Mouse (Mus musculus): ENCODE measurements around the gene Lmcd1. TPM values are rescaled to one million over a fixed set of nuclear protein-coding genes. Genes with fewer than 3 reads are reported as not detected.

Gene Lmcd1
- polyA plus RNA-seq, 1 experiment from 2014 or later, result 11.7 TPM

GRCm38 (mm10) chr6:112300146-112300545 lies 26.6 kb downstream of the Lmcd1 start:
- H3K4me1 ChIP-seq (ENCODE audit: control insufficient read depth, insufficient read depth, low read length), result no peaks in the 10 kb centered on the region
- no peaks in the 10 kb centered on the region for H3K36me3 ChIP-seq (ENCODE audit: control insufficient read depth, insufficient read depth, low read length)
- no peak overlapping the region for H3K9ac ChIP-seq (replicated peaks; ENCODE audit: low read depth, low read length)
- no peak overlapping the region for H3K27ac ChIP-seq (ENCODE audit: low read depth, low read length)
- H3K27me3 ChIP-seq (ENCODE audit: control insufficient read depth, insufficient read depth, low read length), result no peaks in the 10 kb centered on the region
- H3K9me3 ChIP-seq (ENCODE audit: control insufficient read depth, low read length), result no peaks in the 10 kb centered on the region
- H3K4me3 ChIP-seq (ENCODE audit: low read depth, low read length), result no peak overlapping the region
- 87% methylated on average over 7 of the region's 7 CpGs for WGBS
- H3K4me2 ChIP-seq (ENCODE audit: low read depth, low read length), result no peak overlapping the region
- no peak for ATAC-seq (ENCODE audit: low read depth)

- Histone ChIP-seq H3K9me3 (ENCODE audit: control insufficient read depth, low read length) (no peaks in the 10 kb centered on the region), H3K27me3 (ENCODE audit: control insufficient read depth, insufficient read depth, low read length) (no peaks in the 10 kb centered on the region), H3K9ac (replicated peaks; ENCODE audit: low read depth, low read length) (no peak overlapping the region), H3K36me3 (ENCODE audit: control insufficient read depth, insufficient read depth, low read length) (no peaks in the 10 kb centered on the region), H3K4me1 (ENCODE audit: control insufficient read depth, insufficient read depth, low read length) (no peaks in the 10 kb centered on the region), H3K4me3 (ENCODE audit: low read depth, low read length) (no peak overlapping the region), H3K4me2 (ENCODE audit: low read depth, low read length) (no peak overlapping the region), H3K27ac (ENCODE audit: low read depth, low read length) (no peak overlapping the region)
- ATAC-seq (ENCODE audit: low read depth), result no peak
- WGBS, result 97% methylated on average over 1 of the region's 1 CpGs
These were observed 27.1 kb downstream of the Lmcd1 start for GRCm38 (mm10) chr6:112300633-112301032.

GRCm38 (mm10) chr6:112302248-112302647 lies 28.7 kb downstream of the Lmcd1 start:
- no peaks in the 10 kb centered on the region for H3K4me1 ChIP-seq (ENCODE audit: control insufficient read depth, insufficient read depth, low read length)
- no peak overlapping the region for H3K4me2 ChIP-seq (ENCODE audit: low read depth, low read length)
- WGBS, result 75% methylated on average over 7 of the region's 7 CpGs
- H3K27ac ChIP-seq (ENCODE audit: low read depth, low read length), result no peak overlapping the region
- H3K36me3 ChIP-seq (ENCODE audit: control insufficient read depth, insufficient read depth, low read length), result no peaks in the 10 kb centered on the region
- H3K9me3 ChIP-seq (ENCODE audit: control insufficient read depth, low read length), result no peaks in the 10 kb centered on the region
- H3K4me3 ChIP-seq (ENCODE audit: low read depth, low read length), result no peak overlapping the region
- H3K9ac ChIP-seq (replicated peaks; ENCODE audit: low read depth, low read length), result no peak overlapping the region
- no peaks in the 10 kb centered on the region for H3K27me3 ChIP-seq (ENCODE audit: control insufficient read depth, insufficient read depth, low read length)
- ATAC-seq (ENCODE audit: low read depth), result no peak

- ATAC-seq (ENCODE audit: low read depth), result no peak
- no peaks in the 10 kb centered on the region for H3K27me3 ChIP-seq (ENCODE audit: control insufficient read depth, insufficient read depth, low read length)
- H3K4me3 ChIP-seq (ENCODE audit: low read depth, low read length), result no peak overlapping the region
- no peaks in the 10 kb centered on the region for H3K9me3 ChIP-seq (ENCODE audit: control insufficient read depth, low read length)
- no peak overlapping the region for H3K27ac ChIP-seq (ENCODE audit: low read depth, low read length)
- no peaks in the 10 kb centered on the region for H3K4me1 ChIP-seq (ENCODE audit: control insufficient read depth, insufficient read depth, low read length)
- no peak overlapping the region for H3K9ac ChIP-seq (replicated peaks; ENCODE audit: low read depth, low read length)
- 84% methylated on average over 9 of the region's 9 CpGs for WGBS
- no peaks in the 10 kb centered on the region for H3K36me3 ChIP-seq (ENCODE audit: control insufficient read depth, insufficient read depth, low read length)
- H3K4me2 ChIP-seq (ENCODE audit: low read depth, low read length), result no peak overlapping the region
These were observed 29.3 kb downstream of the Lmcd1 start for GRCm38 (mm10) chr6:112302814-112303383.

- no peak overlapping the region for H3K4me3 ChIP-seq (ENCODE audit: low read depth, low read length)
- no peak overlapping the region for H3K27ac ChIP-seq (ENCODE audit: low read depth, low read length)
- H3K9me3 ChIP-seq (ENCODE audit: control insufficient read depth, low read length), result no peaks in the 10 kb centered on the region
- H3K27me3 ChIP-seq (ENCODE audit: control insufficient read depth, insufficient read depth, low read length), result no peaks in the 10 kb centered on the region
- ATAC-seq (ENCODE audit: low read depth), result no peak
- H3K36me3 ChIP-seq (ENCODE audit: control insufficient read depth, insufficient read depth, low read length), result no peaks in the 10 kb centered on the region
- no peak overlapping the region for H3K4me2 ChIP-seq (ENCODE audit: low read depth, low read length)
- H3K4me1 ChIP-seq (ENCODE audit: control insufficient read depth, insufficient read depth, low read length), result no peaks in the 10 kb centered on the region
- no peak overlapping the region for H3K9ac ChIP-seq (replicated peaks; ENCODE audit: low read depth, low read length)
- WGBS, result 67% methylated on average over 8 of the region's 8 CpGs
These were observed 31.2 kb downstream of the Lmcd1 start for GRCm38 (mm10) chr6:112304751-112305150.

- Histone ChIP-seq H3K4me3 (ENCODE audit: low read depth, low read length) (no peak overlapping the region), H3K4me2 (ENCODE audit: low read depth, low read length) (no peak overlapping the region), H3K36me3 (ENCODE audit: control insufficient read depth, insufficient read depth, low read length) (no peaks in the 10 kb centered on the region), H3K9me3 (ENCODE audit: control insufficient read depth, low read length) (no peaks in the 10 kb centered on the region), H3K9ac (replicated peaks; ENCODE audit: low read depth, low read length) (no peak overlapping the region), H3K27me3 (ENCODE audit: control insufficient read depth, insufficient read depth, low read length) (no peaks in the 10 kb centered on the region), H3K27ac (ENCODE audit: low read depth, low read length) (no peak overlapping the region), H3K4me1 (ENCODE audit: control insufficient read depth, insufficient read depth, low read length) (no peaks in the 10 kb centered on the region)
- ATAC-seq (ENCODE audit: low read depth), result no peak
- WGBS, result 54% methylated on average over 6 of the region's 6 CpGs
These were observed 35.9 kb downstream of the Lmcd1 start for GRCm38 (mm10) chr6:112309330-112309938.

- Histone ChIP-seq H3K9me3 (ENCODE audit: control insufficient read depth, low read length) (no peaks in the 10 kb centered on the region), H3K9ac (replicated peaks; ENCODE audit: low read depth, low read length) (no peak overlapping the region), H3K4me2 (ENCODE audit: low read depth, low read length) (no peak overlapping the region), H3K36me3 (ENCODE audit: control insufficient read depth, insufficient read depth, low read length) (no peaks in the 10 kb centered on the region), H3K27me3 (ENCODE audit: control insufficient read depth, insufficient read depth, low read length) (no peaks in the 10 kb centered on the region), H3K4me3 (ENCODE audit: low read depth, low read length) (no peak overlapping the region), H3K27ac (ENCODE audit: low read depth, low read length) (no peak overlapping the region), H3K4me1 (ENCODE audit: control insufficient read depth, insufficient read depth, low read length) (no peaks in the 10 kb centered on the region)
- 13% methylated on average over 4 of the region's 4 CpGs for WGBS
- ATAC-seq (ENCODE audit: low read depth), result peak; percentile 66; the same call in 1 of the 2 replicates
These were observed 37.8 kb downstream of the Lmcd1 start for GRCm38 (mm10) chr6:112311385-112311784.

GRCm38 (mm10) chr6:112319449-112319848 lies 45.9 kb downstream of the Lmcd1 start:
- no peak for ATAC-seq (ENCODE audit: low read depth)
- H3K4me1 ChIP-seq (ENCODE audit: control insufficient read depth, insufficient read depth, low read length), result no peaks in the 10 kb centered on the region
- H3K9ac ChIP-seq (replicated peaks; ENCODE audit: low read depth, low read length), result no peak overlapping the region
- H3K9me3 ChIP-seq (ENCODE audit: control insufficient read depth, low read length), result no peaks in the 10 kb centered on the region
- H3K4me3 ChIP-seq (ENCODE audit: low read depth, low read length), result no peak overlapping the region
- no peak overlapping the region for H3K4me2 ChIP-seq (ENCODE audit: low read depth, low read length)
- no peaks in the 10 kb centered on the region for H3K36me3 ChIP-seq (ENCODE audit: control insufficient read depth, insufficient read depth, low read length)
- no peaks in the 10 kb centered on the region for H3K27me3 ChIP-seq (ENCODE audit: control insufficient read depth, insufficient read depth, low read length)
- 93% methylated on average over 4 of the region's 4 CpGs for WGBS
- H3K27ac ChIP-seq (ENCODE audit: low read depth, low read length), result no peak overlapping the region

GRCm38 (mm10) chr6:112320679-112321078 lies 47.1 kb downstream of the Lmcd1 start:
- no peaks in the 10 kb centered on the region for H3K4me1 ChIP-seq (ENCODE audit: control insufficient read depth, insufficient read depth, low read length)
- H3K9me3 ChIP-seq (ENCODE audit: control insufficient read depth, low read length), result no peaks in the 10 kb centered on the region
- H3K36me3 ChIP-seq (ENCODE audit: control insufficient read depth, insufficient read depth, low read length), result no peaks in the 10 kb centered on the region
- WGBS, result 32% methylated on average over 5 of the region's 5 CpGs
- H3K4me2 ChIP-seq (ENCODE audit: low read depth, low read length), result no peak overlapping the region
- no peak overlapping the region for H3K9ac ChIP-seq (replicated peaks; ENCODE audit: low read depth, low read length)
- H3K4me3 ChIP-seq (ENCODE audit: low read depth, low read length), result no peak overlapping the region
- no peaks in the 10 kb centered on the region for H3K27me3 ChIP-seq (ENCODE audit: control insufficient read depth, insufficient read depth, low read length)
- H3K27ac ChIP-seq (ENCODE audit: low read depth, low read length), result no peak overlapping the region
- ATAC-seq (ENCODE audit: low read depth), result no peak
